Mouse (Mus musculus): Measurements from ENCODE around the gene 4931440F15Rik.
"Not testable (repeated sequence)": the region's sequence is repeated elsewhere in the genome, so short reads cannot be mapped to it uniquely, and the experiment has no call there.

Gene 4931440F15Rik

GRCm38 (mm10) chr11:29825271-29825718 lies at the start of gene 4931440F15Rik:
Gene 4931440F15Rik (minus strand): TSS chr11:29825668.
- not testable (repeated sequence) for H3K36me3 ChIP-seq (ENCODE audit: insufficient read depth, low read length); H3K9me3 ChIP-seq (ENCODE audit: low read length)
- Histone ChIP-seq H3K4me1 (replicated peaks; ENCODE audit: low read depth, low read length) (peaks cover 11% of the 10 kb centered on the region), H3K27me3 (ENCODE audit: insufficient read depth, low read length) (peaks cover 46% of the 10 kb centered on the region), H3K4me3 (replicated peaks; ENCODE audit: low read length) (peak within 1 kb of the TSS; percentile 75)

- H3K27me3 ChIP-seq (ENCODE audit: insufficient read depth, low read length); H3K4me3 ChIP-seq (replicated peaks; ENCODE audit: low read length); H3K36me3 ChIP-seq (ENCODE audit: insufficient read depth, low read length); H3K4me1 ChIP-seq (replicated peaks; ENCODE audit: low read depth, low read length): not testable (repeated sequence)
- H3K9me3 ChIP-seq (ENCODE audit: low read length): peaks cover 68% of the 10 kb centered on the region
These were observed 49.3 kb upstream of the 4931440F15Rik start for GRCm38 (mm10) chr11:29874781-29875180.

- Histone ChIP-seq H3K4me1 (replicated peaks; ENCODE audit: low read depth, low read length) (no peaks in the 10 kb centered on the region), H3K9me3 (ENCODE audit: low read length) (peaks cover 24% of the 10 kb centered on the region), H3K27me3 (ENCODE audit: insufficient read depth, low read length) (no peaks in the 10 kb centered on the region), H3K36me3 (ENCODE audit: insufficient read depth, low read length) (no peaks in the 10 kb centered on the region), H3K4me3 (replicated peaks; ENCODE audit: low read length) (no peak overlapping the region)
- TF ChIP-seq CTCF (conservative IDR thresholded peaks at IDR 0.05; ENCODE audit: low read length) (no peak), NANOG (IDR thresholded peaks at IDR 0.05; ENCODE audit: borderline replicate concordance, low read length) (no peak), POU5F1 (IDR thresholded peaks at IDR 0.05; ENCODE audit: borderline replicate concordance, low read length) (no peak)
These were observed 44.7 kb upstream of the 4931440F15Rik start for GRCm38 (mm10) chr11:29870174-29870573.

- Histone ChIP-seq H3K4me3 (replicated peaks; ENCODE audit: low read length) (no peak overlapping the region), H3K4me1 (replicated peaks; ENCODE audit: low read depth, low read length) (0 out of 2 replicates have a peak, but pooled peaks cover 4% of the 10 kb centered on the region), H3K9me3 (ENCODE audit: low read length) (no peaks in the 10 kb centered on the region), H3K27me3 (ENCODE audit: insufficient read depth, low read length) (no peaks in the 10 kb centered on the region), H3K36me3 (ENCODE audit: insufficient read depth, low read length) (no peaks in the 10 kb centered on the region)
- TF ChIP-seq CTCF (conservative IDR thresholded peaks at IDR 0.05; ENCODE audit: low read length) (no peak), NANOG (IDR thresholded peaks at IDR 0.05; ENCODE audit: borderline replicate concordance, low read length) (no peak), POU5F1 (IDR thresholded peaks at IDR 0.05; ENCODE audit: borderline replicate concordance, low read length) (no peak)
These were observed 38.8 kb upstream of the 4931440F15Rik start for GRCm38 (mm10) chr11:29864269-29864668.

DNA sequence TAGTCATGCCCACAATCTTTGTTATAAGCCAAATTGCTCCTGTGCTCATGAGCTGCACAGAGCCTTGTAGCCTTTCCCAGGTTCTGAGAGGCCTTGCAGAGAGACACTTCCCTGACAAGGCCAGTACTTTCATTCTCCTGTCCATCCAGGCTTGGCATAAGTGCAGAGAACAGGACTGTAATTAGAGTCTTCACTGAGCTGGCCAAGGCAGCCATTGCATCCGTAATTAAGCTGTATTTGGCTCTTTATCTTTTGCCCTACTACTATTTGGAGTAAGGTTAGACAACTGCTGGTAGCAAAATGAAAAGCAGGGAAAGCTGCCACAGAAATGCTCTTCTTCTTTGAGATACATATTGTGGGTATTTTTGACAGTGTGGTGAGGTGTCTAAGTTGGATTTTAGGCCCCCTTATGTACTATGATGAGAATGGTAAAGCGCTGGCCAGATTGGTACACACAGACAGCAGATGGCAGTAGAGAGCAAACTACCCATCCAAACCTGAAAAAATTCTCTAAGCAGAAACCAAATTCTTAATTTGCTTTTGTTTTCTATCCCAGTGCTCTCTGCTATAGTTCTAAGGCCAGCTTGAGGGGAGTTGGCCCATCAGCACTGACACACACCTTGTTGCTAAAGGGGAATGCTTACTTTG lies 36.4 kb upstream of the 4931440F15Rik start:
- 0 out of 2 replicates have a peak, but pooled peaks cover 4% of the 10 kb centered on the region for H3K4me1 ChIP-seq (replicated peaks; ENCODE audit: low read depth, low read length)
- no peaks in the 10 kb centered on the region for H3K36me3 ChIP-seq (ENCODE audit: insufficient read depth, low read length)
- TF ChIP-seq POU5F1 (IDR thresholded peaks at IDR 0.05; ENCODE audit: borderline replicate concordance, low read length) (no peak), CTCF (conservative IDR thresholded peaks at IDR 0.05; ENCODE audit: low read length) (peak; percentile 72)
- no peaks in the 10 kb centered on the region for H3K27me3 ChIP-seq (ENCODE audit: insufficient read depth, low read length)
- no peak overlapping the region for H3K4me3 ChIP-seq (replicated peaks; ENCODE audit: low read length)
- H3K9me3 ChIP-seq (ENCODE audit: low read length): no peaks in the 10 kb centered on the region

GRCm38 (mm10) chr11:29861040-29861439 lies 35.6 kb upstream of the 4931440F15Rik start:
- H3K9me3 ChIP-seq (ENCODE audit: low read length): no peaks in the 10 kb centered on the region
- TF ChIP-seq POU5F1 (IDR thresholded peaks at IDR 0.05; ENCODE audit: borderline replicate concordance, low read length): no peak
- no peak for TF ChIP-seq CTCF (conservative IDR thresholded peaks at IDR 0.05; ENCODE audit: low read length)
- TF ChIP-seq NANOG (IDR thresholded peaks at IDR 0.05; ENCODE audit: borderline replicate concordance, low read length): no peak
- H3K4me1 ChIP-seq (replicated peaks; ENCODE audit: low read depth, low read length): 0 out of 2 replicates have a peak, but pooled peaks cover 4% of the 10 kb centered on the region
- H3K4me3 ChIP-seq (replicated peaks; ENCODE audit: low read length): no peak overlapping the region
- H3K36me3 ChIP-seq (ENCODE audit: insufficient read depth, low read length): no peaks in the 10 kb centered on the region
- no peaks in the 10 kb centered on the region for H3K27me3 ChIP-seq (ENCODE audit: insufficient read depth, low read length)

DNA sequence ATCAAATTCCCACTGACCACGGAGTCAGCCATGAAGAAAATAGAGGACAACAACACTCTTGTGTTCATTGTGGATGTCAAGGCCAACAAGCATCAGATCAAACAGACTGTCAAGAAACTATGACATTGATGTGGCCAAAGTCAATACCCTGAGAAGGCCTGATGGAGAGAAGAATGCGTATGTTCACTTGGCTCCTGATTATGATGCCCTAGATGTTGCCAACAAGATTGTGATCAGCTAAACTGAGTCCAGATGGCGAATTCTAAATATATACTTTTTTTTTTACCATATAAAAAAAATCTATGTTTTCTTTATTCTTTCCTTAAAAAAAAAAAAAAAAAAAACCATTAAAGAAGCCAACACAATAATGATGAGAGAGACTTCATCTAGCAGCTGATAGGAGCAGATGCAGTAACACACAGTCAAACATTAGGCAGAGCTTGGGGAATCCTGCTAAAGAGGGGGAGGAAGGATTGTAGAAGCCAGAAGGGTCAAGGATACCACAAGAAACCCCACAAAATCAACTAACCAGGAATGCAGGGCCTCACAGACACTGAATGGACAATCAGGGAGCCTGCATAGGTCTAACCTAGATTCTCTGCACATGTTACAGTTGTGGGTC lies 15.2 kb upstream of the 4931440F15Rik start:
- no peaks in the 10 kb centered on the region for H3K9me3 ChIP-seq (ENCODE audit: low read length)
- H3K27me3 ChIP-seq (ENCODE audit: insufficient read depth, low read length): no peaks in the 10 kb centered on the region
- no peaks in the 10 kb centered on the region for H3K36me3 ChIP-seq (ENCODE audit: insufficient read depth, low read length)
- TF ChIP-seq NANOG (IDR thresholded peaks at IDR 0.05; ENCODE audit: borderline replicate concordance, low read length) (no peak), CTCF (conservative IDR thresholded peaks at IDR 0.05; ENCODE audit: low read length) (no peak), POU5F1 (IDR thresholded peaks at IDR 0.05; ENCODE audit: borderline replicate concordance, low read length) (no peak)
- H3K4me3 ChIP-seq (replicated peaks; ENCODE audit: low read length): no peak overlapping the region
- H3K4me1 ChIP-seq (replicated peaks; ENCODE audit: low read depth, low read length): no peaks in the 10 kb centered on the region

DNA sequence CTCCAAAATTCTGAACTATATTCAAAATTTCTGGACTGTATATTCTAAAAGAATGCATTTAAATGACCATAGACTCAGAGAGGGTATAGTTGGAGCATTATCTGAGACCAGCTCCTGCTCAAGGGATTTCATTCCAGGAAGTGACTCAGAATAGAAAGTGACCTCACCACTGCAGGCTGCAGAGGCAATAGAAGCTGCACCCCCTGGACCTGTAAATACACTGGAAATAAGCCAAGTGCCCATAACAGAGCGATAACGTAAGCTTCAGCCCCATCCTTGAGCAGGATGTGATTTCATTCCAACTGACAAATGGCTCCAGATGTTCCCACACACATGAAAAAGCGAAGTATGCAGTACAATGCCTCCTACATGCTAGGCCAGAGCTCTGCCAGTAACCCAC lies 14.3 kb upstream of the 4931440F15Rik start:
- Histone ChIP-seq H3K4me3 (replicated peaks; ENCODE audit: low read length) (no peak overlapping the region), H3K4me1 (replicated peaks; ENCODE audit: low read depth, low read length) (no peaks in the 10 kb centered on the region), H3K36me3 (ENCODE audit: insufficient read depth, low read length) (no peaks in the 10 kb centered on the region), H3K9me3 (ENCODE audit: low read length) (no peaks in the 10 kb centered on the region), H3K27me3 (ENCODE audit: insufficient read depth, low read length) (no peaks in the 10 kb centered on the region)
- TF ChIP-seq NANOG (IDR thresholded peaks at IDR 0.05; ENCODE audit: borderline replicate concordance, low read length) (no peak), POU5F1 (IDR thresholded peaks at IDR 0.05; ENCODE audit: borderline replicate concordance, low read length) (no peak), CTCF (conservative IDR thresholded peaks at IDR 0.05; ENCODE audit: low read length) (no peak)

GRCm38 (mm10) chr11:29837066-29837465 lies 11.6 kb upstream of the 4931440F15Rik start:
- Histone ChIP-seq H3K4me3 (replicated peaks; ENCODE audit: low read length) (no peak overlapping the region), H3K4me1 (replicated peaks; ENCODE audit: low read depth, low read length) (no peaks in the 10 kb centered on the region), H3K36me3 (ENCODE audit: insufficient read depth, low read length) (no peaks in the 10 kb centered on the region), H3K27me3 (ENCODE audit: insufficient read depth, low read length) (no peaks in the 10 kb centered on the region), H3K9me3 (ENCODE audit: low read length) (no peaks in the 10 kb centered on the region)
- TF ChIP-seq POU5F1 (IDR thresholded peaks at IDR 0.05; ENCODE audit: borderline replicate concordance, low read length) (no peak), CTCF (conservative IDR thresholded peaks at IDR 0.05; ENCODE audit: low read length) (no peak)
